Mouse (Mus musculus) intestine, embryonic 16.5 days (tissue): ENCODE results near the gene Gm5475. TPM values are rescaled to one million over a fixed set of nuclear protein-coding genes. Genes with fewer than 3 reads are reported as not detected.
"Not testable (repeated sequence)": the region's sequence is repeated elsewhere in the genome, so short reads cannot be mapped to it uniquely, and the experiment has no call there.

Source experiments
- ATAC-seq: fragments of 200-750 bp; cut with Nextera tagmentation; 2 replicates; pipeline ENCODE4 v1.8.0; 2017; ENCODE audit warnings: moderate TSS enrichment, moderate library complexity
- H3K27ac ChIP-seq: fragments of 300-500 bp; sonication (generic); 2 replicates; pipeline ENCODE4 v1.5.1; 2014; ENCODE audit warnings: mild to moderate bottlenecking, low read length
- H3K27me3 ChIP-seq: fragments of 300-500 bp; sonication (generic); replicated peaks from 2 replicates; pipeline ENCODE4 v1.6.1; 2014; ENCODE audit warnings: low read length, control low read depth, mixed read lengths; ENCODE audit not compliant: control insufficient read depth, insufficient read depth
- H3K36me3 ChIP-seq: fragments of 300-500 bp; sonication (generic); 2 replicates; pipeline ENCODE4 v1.6.1; 2014; ENCODE audit warnings: low read length, control low read depth; ENCODE audit not compliant: control insufficient read depth, insufficient read depth
- H3K4me1 ChIP-seq: fragments of 300-500 bp; sonication (generic); 2 replicates; pipeline ENCODE4 v1.6.1; 2014; ENCODE audit warnings: low read length, control low read depth, mixed read lengths; ENCODE audit not compliant: control insufficient read depth, insufficient read depth
- H3K4me2 ChIP-seq: fragments of 300-500 bp; sonication (generic); 2 replicates; pipeline ENCODE4 v1.6.1; 2014; ENCODE audit warnings: low read depth, low read length, control low read depth
- H3K4me3 ChIP-seq: fragments of 300-500 bp; sonication (generic); 2 replicates; pipeline ENCODE4 v1.5.1; 2014; ENCODE audit warnings: mild to moderate bottlenecking, low read length
- H3K9ac ChIP-seq: fragments of 300-500 bp; sonication (generic); 2 replicates; pipeline ENCODE4 v1.6.1; 2014; ENCODE audit warnings: low read depth, low read length
- H3K9me3 ChIP-seq: fragments of 300-500 bp; sonication (generic); 2 replicates; pipeline ENCODE4 v1.6.1; 2016; ENCODE audit warnings: low read length, control low read depth; ENCODE audit not compliant: control insufficient read depth
- WGBS: fragments of 180-500 bp; shearing (Covaris S2); extraction: QIAGEN DNeasy Blood & Tissue Kit; methylation state at CpG from one replicate; pipeline ENCODE4 v1.1.7; 2014; 5-methylcytosine and 5-hydroxymethylcytosine counted together
- polyA plus RNA-seq: library from polyadenylated mRNA; unstranded; fragments of >200 nt; fragmentation: Nextera tagmentation; extraction: Ambion mirVana; gene quantifications from 2 replicates; pipeline ENCODE4 v1.2.1, GENCODE M21; 2015

Gm5475 gene
- polyA plus RNA-seq, result 0.11 and 0.18 TPM in 2 replicates

DNA sequence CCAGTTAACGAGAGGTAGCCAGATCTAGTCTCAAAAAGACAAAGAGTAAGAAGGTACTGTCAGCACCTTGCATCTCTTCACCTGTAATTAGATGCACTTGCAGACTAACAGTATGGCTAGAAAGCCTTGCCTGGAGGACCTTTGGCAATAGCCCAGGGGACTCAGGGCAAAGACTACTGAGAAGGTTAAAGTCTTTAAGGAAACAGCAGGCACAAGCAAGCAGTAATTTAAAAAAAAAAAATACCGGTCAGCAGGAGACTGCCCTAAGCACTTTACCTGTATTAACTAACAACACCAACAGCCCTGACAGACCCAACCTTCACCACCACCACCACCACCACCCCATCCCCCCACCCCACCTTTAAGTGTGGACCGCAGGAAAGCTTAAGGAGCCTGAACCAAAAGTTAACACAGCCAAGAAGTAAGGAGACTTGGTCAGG lies at the start of gene Gm5475:
Gm5475 (plus strand) TSS at position 390 of the 440 bp plus-strand sequence.
- Histone ChIP-seq H3K4me1 (peaks cover 40% of the 10 kb centered on the region), H3K9ac (peak within 1 kb of the TSS; percentile 97), H3K27ac (peak within 1 kb of the TSS; percentile 68), H3K4me2 (peak within 1 kb of the TSS; percentile 95), H3K4me3 (peak within 1 kb of the TSS; percentile 93)
- not testable (repeated sequence) for ATAC-seq, H3K9me3 ChIP-seq, H3K27me3 ChIP-seq, H3K36me3 ChIP-seq
- 32% methylated on average over 3 of the region's 3 CpGs for WGBS

DNA sequence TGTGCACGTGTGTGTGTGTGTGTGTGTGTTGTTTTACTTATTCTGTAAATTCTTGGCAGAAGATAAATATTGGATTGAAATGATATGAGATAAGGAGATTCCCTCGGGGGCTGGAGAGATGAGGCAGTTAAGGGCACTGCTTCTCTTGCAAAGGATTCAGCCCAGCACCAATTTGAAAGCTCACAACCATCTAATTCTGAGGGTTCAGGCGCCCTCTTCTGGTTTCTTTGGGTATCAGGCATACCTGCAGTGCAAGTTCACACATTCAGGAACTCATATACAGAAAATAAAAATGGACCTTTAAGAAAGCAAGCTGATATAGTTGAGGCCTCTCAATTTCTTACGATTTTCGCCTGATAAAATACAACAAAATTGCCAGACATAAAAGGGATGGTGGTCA lies 46.9 kb upstream of the Gm5475 start:
- H3K4me2 ChIP-seq, result no peak overlapping the region
- no peak overlapping the region for H3K27ac ChIP-seq
- H3K27me3 ChIP-seq, result no peaks in the 10 kb centered on the region
- ATAC-seq, result no peak
- no peaks in the 10 kb centered on the region for H3K4me1 ChIP-seq
- H3K36me3 ChIP-seq, result no peaks in the 10 kb centered on the region
- H3K4me3 ChIP-seq, result no peak overlapping the region
- no peaks in the 10 kb centered on the region for H3K9me3 ChIP-seq
- whole genome bisulfite sequencing, result 42% methylated on average over 5 of the region's 5 CpGs
- H3K9ac ChIP-seq, result no peak overlapping the region

DNA sequence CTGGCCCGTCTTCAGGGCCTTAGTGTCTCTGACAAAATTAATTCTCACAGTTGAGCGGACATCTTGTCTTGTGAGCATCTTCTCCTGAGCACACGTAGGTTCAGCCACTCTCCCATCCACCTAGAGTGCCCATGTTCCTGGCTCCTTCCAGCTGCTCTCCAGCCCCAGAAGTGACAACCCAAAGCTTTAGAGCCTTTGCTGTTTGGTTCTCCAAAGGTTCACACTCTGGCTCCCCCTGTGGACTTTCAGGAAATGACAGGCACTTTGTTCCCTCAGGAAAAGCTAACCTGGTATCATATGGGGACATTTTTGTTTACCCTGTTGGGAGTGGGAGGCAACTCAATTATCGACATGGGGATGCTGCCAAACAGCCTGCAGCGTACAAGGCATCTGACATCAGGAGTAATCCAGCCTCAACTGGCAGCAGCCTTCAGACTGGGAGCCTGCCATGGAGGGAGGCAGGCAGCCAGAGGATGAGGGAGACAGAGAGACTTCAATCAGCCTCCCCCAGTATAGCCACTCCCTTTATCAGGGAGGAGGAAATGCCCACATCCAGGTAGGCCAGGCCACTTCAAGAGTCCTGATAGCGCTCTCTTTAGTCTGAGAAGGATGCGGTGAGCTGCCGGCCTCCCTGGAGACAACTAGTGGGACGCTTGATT lies 44.0 kb upstream of the Gm5475 start:
- not testable (repeated sequence) for H3K4me3 ChIP-seq, H3K9ac ChIP-seq, H3K27me3 ChIP-seq, H3K9me3 ChIP-seq, H3K4me2 ChIP-seq, H3K4me1 ChIP-seq, H3K36me3 ChIP-seq, H3K27ac ChIP-seq
- WGBS, result 27% methylated on average over 3 of the region's 9 CpGs
- ATAC-seq, result peak; percentile 41

DNA sequence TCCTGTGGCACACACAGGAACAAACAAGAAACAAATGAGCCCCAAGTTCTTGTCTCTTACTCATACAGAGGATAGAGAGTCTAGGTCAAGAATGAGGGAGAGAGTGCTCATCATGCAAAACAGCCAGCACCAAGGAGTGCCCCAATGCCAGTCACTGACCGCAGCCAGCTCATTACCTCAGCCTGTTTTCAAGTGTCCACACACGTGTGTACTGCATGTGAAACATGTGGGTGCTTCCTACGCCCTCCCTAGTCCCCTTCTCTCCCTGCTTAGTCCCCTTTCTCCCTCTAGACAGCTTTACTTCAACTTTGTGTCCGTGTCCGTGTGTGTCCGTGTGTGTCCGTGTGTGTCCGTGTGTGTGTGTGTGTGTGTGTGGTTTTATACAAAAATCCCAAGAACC lies 42.3 kb upstream of the Gm5475 start:
- Histone ChIP-seq H3K4me1 (no peaks in the 10 kb centered on the region), H3K9ac (no peak overlapping the region), H3K4me3 (no peak overlapping the region), H3K36me3 (no peaks in the 10 kb centered on the region), H3K27me3 (no peaks in the 10 kb centered on the region), H3K9me3 (no peaks in the 10 kb centered on the region), H3K27ac (no peak overlapping the region), H3K4me2 (no peak overlapping the region)
- WGBS, result 82% methylated on average over 8 of the region's 8 CpGs
- no peak for ATAC-seq

DNA sequence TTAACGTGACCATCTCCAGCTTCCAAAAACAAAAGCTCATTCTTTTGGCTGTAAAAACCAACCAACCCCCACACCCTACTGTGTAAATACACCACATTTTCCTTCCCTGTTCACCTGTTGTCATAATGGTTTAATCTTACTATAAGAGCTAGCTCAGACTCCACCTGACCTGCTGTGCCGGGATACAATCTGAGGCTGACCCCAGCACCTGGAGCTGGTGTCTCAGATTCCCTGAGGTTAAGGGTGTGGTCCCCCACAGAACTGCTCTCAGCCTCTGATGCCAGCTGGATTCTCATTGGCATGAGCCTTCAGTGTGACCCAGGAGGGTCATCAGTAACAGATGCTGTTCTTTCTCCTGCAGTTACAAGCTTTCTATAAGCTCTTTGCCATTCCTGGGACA lies 41.8 kb upstream of the Gm5475 start:
- no peak for ATAC-seq
- H3K4me2 ChIP-seq, result no peak overlapping the region
- H3K9me3 ChIP-seq, result no peaks in the 10 kb centered on the region
- H3K9ac ChIP-seq, result no peak overlapping the region
- H3K27me3 ChIP-seq, result no peaks in the 10 kb centered on the region
- H3K36me3 ChIP-seq, result no peaks in the 10 kb centered on the region
- no peak overlapping the region for H3K27ac ChIP-seq
- H3K4me1 ChIP-seq, result no peaks in the 10 kb centered on the region
- WGBS, result 60% methylated on average over 2 of the region's 2 CpGs
- H3K4me3 ChIP-seq, result no peak overlapping the region

DNA sequence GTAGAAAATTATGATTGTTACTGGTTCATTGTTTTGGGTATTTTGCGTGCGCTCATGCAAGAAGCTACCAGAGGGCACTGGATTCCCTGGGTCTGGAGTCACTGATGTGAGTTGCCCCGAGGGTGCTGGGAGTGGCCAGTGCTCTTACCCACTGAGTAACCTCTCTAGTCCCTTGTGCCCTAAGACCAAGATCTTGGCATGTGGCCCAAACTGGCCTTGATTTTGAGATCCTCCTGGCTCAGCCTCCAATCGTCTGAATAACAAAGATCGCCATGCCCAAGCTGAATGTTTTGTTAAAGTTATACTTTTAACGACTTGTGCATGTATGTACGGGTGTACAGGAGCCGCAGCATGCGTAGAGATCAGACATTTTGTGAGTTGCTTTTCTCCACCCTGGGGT lies 36.2 kb upstream of the Gm5475 start:
- 93% methylated on average over 9 of the region's 9 CpGs for WGBS
- no peaks in the 10 kb centered on the region for H3K27me3 ChIP-seq
- no peaks in the 10 kb centered on the region for H3K4me1 ChIP-seq
- no peaks in the 10 kb centered on the region for H3K36me3 ChIP-seq
- H3K27ac ChIP-seq, result no peak overlapping the region
- no peak overlapping the region for H3K4me3 ChIP-seq
- H3K9me3 ChIP-seq, result no peaks in the 10 kb centered on the region
- no peak overlapping the region for H3K4me2 ChIP-seq
- H3K9ac ChIP-seq, result no peak overlapping the region
- no peak for ATAC-seq

DNA sequence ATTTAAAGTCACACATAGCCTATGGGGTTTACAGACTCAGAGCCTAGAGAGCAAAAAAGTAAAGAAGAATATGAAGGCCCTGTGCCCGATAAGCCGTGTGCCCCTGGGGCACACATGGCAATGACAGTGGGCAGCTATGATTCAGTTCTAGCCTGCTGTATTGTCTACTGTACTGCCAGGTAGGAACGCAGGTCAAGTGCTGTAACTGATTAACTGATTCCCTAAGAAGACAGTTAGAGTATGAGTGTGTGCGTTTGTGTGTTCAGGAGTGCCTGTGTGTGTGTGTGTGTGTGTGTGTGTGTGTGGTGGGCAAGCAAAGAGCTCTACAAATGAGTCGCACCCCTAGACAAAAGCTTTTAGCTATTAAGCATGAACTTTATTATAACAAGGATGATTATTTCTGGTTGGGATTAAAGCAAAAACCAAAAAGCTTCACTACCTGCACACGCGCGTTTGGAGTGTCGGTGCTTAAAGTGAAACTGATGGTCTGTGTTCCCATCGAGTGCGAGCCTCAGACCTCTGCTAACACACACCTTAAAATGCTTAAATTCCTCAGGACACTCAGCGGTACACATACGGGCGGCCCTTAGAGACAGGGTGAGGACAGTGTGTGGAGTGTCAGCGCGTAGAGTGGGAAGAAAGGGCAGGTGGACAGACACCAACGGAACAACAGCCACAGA lies 34.3 kb upstream of the Gm5475 start:
- 85% methylated on average over 17 of the region's 17 CpGs for WGBS
- no peaks in the 10 kb centered on the region for H3K36me3 ChIP-seq
- no peaks in the 10 kb centered on the region for H3K9me3 ChIP-seq
- no peak overlapping the region for H3K9ac ChIP-seq
- H3K4me2 ChIP-seq, result no peak overlapping the region
- peak; percentile 41 for ATAC-seq
- no peaks in the 10 kb centered on the region for H3K4me1 ChIP-seq
- no peak overlapping the region for H3K4me3 ChIP-seq
- no peaks in the 10 kb centered on the region for H3K27me3 ChIP-seq
- H3K27ac ChIP-seq, result no peak overlapping the region

DNA sequence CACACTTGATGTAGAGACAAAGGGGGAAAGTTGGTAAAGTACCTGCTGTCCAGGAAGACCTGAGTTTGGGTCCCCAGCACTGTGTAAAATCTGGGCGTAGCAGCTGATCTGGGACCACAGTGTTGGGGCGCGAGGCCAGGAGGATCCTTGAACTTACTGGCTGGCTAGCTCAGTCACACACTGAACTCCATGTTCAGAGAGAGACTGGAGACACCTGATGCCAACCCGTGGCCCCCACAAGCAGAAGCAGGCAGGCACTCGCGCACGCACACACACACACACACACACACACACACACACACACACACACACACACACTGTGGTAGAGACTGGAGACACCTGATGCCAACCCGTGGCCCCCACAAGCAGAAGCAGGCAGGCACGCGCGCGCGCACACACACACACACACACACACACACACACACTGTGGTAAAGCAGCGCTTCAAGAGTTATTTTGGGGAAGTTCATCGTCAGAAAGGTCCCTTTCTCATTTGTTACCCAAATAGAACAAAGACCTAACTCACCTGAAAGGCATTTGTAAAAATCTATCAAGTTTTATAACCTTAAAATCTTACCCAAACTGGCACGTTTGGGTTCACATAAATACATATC lies 33.6 kb upstream of the Gm5475 start:
- 86% methylated on average over 16 of the region's 16 CpGs for WGBS
- no peaks in the 10 kb centered on the region for H3K9me3 ChIP-seq

DNA sequence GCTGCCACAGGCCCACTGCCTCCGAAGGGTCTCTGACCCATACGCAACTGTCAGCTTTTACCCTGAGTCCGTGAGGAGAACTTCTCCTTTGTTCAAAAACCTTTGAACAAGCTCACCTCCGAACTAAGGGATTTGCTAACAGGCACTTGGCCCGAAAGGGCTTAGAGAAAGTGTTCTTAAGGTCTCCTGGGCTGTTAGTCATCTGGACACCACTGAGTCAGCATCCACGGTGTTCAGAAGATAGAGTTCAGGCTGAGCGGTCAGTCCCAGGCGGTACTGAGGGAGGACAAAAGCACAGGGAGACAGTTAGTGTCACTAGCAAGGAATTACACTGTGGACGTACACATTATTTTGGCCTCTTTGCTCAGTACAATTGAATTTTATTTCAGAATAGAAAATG lies 33.1 kb upstream of the Gm5475 start:
- H3K9me3 ChIP-seq, result no peaks in the 10 kb centered on the region
- no peak overlapping the region for H3K27ac ChIP-seq
- no peak for ATAC-seq
- 71% methylated on average over 9 of the region's 9 CpGs for WGBS
- no peak overlapping the region for H3K9ac ChIP-seq
- H3K4me2 ChIP-seq, result no peak overlapping the region
- H3K4me1 ChIP-seq, result no peaks in the 10 kb centered on the region
- H3K4me3 ChIP-seq, result no peak overlapping the region
- H3K27me3 ChIP-seq, result no peaks in the 10 kb centered on the region
- H3K36me3 ChIP-seq, result 0 out of 2 replicates have a peak, but pooled peaks cover 4% of the 10 kb centered on the region

More for the DNA sequence above, 33.6 kb upstream of the Gm5475 start:
- Histone ChIP-seq H3K4me3 (no peak overlapping the region), H3K4me1 (no peaks in the 10 kb centered on the region), H3K9ac (no peak overlapping the region), H3K27me3 (no peaks in the 10 kb centered on the region), H3K36me3 (0 out of 2 replicates have a peak, but pooled peaks cover under 1% of the 10 kb centered on the region), H3K4me2 (no peak overlapping the region), H3K27ac (no peak overlapping the region)
- ATAC-seq, result no peak
